Mouse (Mus musculus): ENCODE results near the gene Nop9. TPM values are rescaled to one million over a fixed set of nuclear protein-coding genes. Genes with fewer than 3 reads are reported as not detected.

The Nop9 gene
- total RNA-seq, 2 experiments from 2014 or later = 3.7 to 11.3 TPM

- ATAC-seq (replicated peaks; ENCODE audit: low FRiP score, poor library complexity, severe bottlenecking) = no peak
Measured at GRCm38 (mm10) chr14:55726261-55726660, 19.2 kb upstream of the Nop9 start.

GRCm38 (mm10) chr14:55727889-55728685 lies 17.4 kb upstream of the Nop9 start:
- ATAC-seq (replicated peaks; ENCODE audit: low FRiP score, poor library complexity, severe bottlenecking) = no peak

DNA sequence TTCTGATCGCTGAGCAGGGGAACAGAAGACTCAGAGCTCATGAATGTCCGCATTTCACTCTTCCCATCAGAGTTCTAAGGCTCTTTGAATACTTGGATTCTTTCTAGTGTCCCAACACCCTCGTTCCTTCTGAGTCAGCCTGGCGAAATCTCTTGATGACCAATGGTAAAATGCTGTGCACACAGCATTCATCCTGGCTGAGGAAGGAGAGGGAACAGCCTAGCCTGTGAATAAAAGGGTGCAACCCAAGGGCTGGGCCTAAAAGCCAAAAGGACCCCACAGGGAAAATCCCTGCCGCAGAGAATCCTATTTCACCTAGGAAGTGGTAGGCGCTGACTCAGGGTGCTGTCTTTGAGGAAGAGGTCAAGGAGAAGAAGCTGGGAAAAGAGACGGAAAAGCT lies 15.4 kb upstream of the Nop9 start:
- ATAC-seq (replicated peaks; ENCODE audit: low FRiP score, poor library complexity, severe bottlenecking) = no peak

DNA sequence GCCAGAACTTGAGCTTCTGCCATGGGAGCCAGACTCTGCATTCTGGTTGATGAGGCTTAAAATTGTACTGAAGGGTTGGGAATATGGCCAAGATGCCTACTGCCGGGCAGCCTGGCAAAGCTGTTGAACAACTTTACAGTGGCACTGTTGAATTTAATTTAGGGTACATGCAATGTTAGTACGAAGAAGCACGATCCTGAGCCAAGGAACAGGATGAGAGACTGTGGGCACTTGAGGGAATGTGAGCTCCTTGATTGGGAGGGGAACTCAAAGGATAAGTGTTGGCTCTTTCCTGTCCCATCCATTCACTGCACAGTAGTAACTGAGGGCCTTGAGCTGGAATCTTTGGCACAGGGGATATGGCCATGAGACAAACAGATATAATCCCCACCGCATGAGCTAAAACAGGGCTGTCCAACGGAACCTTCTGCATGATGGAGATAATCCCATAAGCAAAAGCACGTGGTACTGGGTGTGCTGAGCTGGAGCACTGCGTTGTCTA lies 14.9 kb upstream of the Nop9 start:
- ATAC-seq (replicated peaks; ENCODE audit: low FRiP score, poor library complexity, severe bottlenecking) = no peak

DNA sequence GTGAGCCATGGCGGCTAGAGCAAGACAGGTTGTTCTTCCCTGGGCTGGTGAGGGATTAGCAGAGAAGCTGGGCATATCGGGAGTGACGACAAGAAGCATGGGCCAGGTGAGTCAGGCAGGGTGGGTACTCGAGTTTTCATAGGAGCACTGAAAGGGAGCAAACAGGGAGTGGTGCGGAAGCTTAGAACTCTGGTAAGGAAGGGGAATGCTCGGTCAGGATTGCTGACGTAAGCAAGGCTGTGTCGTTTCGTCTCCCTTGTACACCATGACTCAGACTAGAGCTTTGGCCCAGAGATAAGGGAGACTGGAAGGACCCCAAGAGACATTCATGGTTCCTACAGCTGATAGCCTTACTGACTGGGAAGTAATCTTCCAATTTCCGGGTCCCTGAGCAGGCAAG lies 11.6 kb upstream of the Nop9 start:
- ATAC-seq (replicated peaks; ENCODE audit: low FRiP score, poor library complexity, severe bottlenecking) = no peak

GRCm38 (mm10) chr14:55734869-55735268 lies 10.6 kb upstream of the Nop9 start:
- ATAC-seq (replicated peaks; ENCODE audit: low FRiP score, poor library complexity, severe bottlenecking) = no peak

- ATAC-seq (replicated peaks; ENCODE audit: low FRiP score, poor library complexity, severe bottlenecking) = no peak
Measured at GRCm38 (mm10) chr14:55735334-55735733, 10.2 kb upstream of the Nop9 start.

- no peak for ATAC-seq (replicated peaks; ENCODE audit: low FRiP score, poor library complexity, severe bottlenecking)
Measured at GRCm38 (mm10) chr14:55735758-55736157, 9.7 kb upstream of the Nop9 start.

DNA sequence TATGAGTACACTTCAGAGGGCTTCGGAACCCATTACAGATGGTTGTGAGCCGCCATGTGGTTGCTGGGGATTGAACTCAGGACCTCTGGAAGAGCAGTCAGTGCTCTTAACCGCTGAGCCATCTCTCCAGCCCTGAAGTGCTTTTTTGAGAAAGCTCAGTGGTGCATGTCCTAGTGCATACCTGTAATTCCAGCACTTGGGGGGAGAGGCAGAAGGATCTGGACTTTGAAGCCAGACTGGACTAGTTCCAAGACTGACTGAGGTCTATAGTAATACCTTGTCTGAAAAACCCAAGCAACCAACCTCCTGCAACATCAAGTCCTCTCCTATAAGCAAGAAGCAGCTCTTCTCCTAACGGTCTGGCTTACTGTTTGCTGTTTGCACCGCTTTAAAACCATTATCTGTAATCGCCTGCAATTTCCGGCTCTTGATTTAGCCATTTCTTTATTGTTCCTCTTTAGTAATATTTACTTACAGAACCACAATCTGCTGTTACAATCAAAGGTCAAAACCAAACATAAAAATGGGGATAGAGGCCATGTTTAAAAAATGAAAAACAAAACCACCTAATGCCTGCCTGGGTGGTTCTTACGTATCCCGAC lies 8.3 kb upstream of the Nop9 start:
- ATAC-seq (replicated peaks; ENCODE audit: low FRiP score, poor library complexity, severe bottlenecking) = no peak

- peak; percentile 67 for ATAC-seq (replicated peaks; ENCODE audit: low FRiP score, poor library complexity, severe bottlenecking)
Measured at GRCm38 (mm10) chr14:55743711-55744110, 1.8 kb upstream of the Nop9 start.

DNA sequence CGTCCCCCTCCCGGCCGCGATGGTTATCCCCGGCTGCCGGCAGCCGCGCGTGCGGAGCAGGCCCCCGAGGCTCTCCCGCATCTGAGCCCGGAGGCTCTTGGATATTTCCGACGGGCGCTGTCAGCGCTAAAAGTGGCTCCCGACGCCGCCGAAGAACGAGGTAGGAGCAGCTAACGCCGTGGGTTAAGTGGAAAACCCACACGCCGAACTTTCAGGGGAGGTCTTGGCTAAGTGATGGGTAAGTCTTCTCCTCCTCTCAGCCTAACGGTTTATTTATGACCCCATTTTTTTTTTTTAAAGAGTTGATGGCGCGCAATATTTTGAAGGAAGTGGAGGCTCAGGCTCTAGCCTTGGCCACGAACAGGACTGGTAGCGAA lies 356 bp downstream of the Nop9 start:
- 0 out of 2 replicates have a peak, but pooled peaks have one; percentile 6 for ATAC-seq (replicated peaks; ENCODE audit: low FRiP score, poor library complexity, severe bottlenecking)

- no peak for ATAC-seq (replicated peaks; ENCODE audit: low FRiP score, poor library complexity, severe bottlenecking)
Measured at GRCm38 (mm10) chr14:55747051-55747847, 1.8 kb downstream of the Nop9 start.

DNA sequence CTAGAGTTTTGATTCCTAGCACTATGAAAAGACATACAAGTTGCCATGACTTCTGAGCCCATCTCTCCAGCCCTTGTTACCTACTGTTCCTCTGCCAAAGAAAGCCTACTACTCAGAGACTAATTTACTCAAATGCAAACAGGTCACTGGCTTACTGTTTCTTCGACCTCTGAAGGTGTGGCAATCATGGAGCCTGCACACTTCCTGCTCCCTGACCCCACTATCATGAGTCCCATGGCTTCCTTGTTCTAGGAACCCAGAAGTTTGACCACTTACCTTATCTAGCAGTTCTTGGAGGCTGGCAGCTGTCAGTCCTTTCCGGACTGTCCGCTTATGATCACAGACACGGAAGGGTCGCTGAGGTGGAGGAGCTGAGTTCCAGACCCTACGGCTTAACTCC lies 12.1 kb downstream of the Nop9 start:
- ATAC-seq (replicated peaks; ENCODE audit: low FRiP score, poor library complexity, severe bottlenecking) = no peak

DNA sequence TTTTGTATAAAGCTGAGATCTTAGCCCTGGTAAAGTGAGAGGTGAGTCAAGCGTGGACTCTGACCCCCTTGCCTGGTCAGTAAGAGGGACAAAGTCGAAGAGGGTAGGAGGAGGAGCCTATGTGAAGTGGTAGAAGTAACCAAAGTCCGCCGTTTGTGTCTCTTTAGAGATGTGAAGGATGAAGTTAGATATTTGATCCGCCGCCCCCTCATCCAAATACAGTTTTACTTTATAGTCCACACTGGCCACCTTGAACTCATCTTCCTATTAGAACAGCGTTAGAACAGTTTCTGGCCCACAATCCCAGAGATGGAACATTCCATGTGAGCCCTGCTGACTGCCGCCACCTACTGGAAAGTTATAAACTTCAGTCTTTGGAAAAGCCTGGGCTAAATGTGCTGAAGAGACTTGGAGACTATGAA lies 12.9 kb downstream of the Nop9 start, which contains the start of gene Cideb:
Gene Cideb, minus strand, starts transcription at position 96 of the 422 bp plus-strand sequence.
- ATAC-seq (replicated peaks; ENCODE audit: low FRiP score, poor library complexity, severe bottlenecking) = no peak

- peak; percentile 50; the same call in 1 of the 2 replicates for ATAC-seq (replicated peaks; ENCODE audit: low FRiP score, poor library complexity, severe bottlenecking)
Measured at GRCm38 (mm10) chr14:55760156-55760555, 14.7 kb downstream of the Nop9 start.

GRCm38 (mm10) chr14:55761163-55761562 lies 15.7 kb downstream of the Nop9 start, which contains the start of gene Ltb4r2:
TSS of gene Ltb4r2 (plus strand) at chr14:55761428.
- ATAC-seq (replicated peaks; ENCODE audit: low FRiP score, poor library complexity, severe bottlenecking) = no peak

DNA sequence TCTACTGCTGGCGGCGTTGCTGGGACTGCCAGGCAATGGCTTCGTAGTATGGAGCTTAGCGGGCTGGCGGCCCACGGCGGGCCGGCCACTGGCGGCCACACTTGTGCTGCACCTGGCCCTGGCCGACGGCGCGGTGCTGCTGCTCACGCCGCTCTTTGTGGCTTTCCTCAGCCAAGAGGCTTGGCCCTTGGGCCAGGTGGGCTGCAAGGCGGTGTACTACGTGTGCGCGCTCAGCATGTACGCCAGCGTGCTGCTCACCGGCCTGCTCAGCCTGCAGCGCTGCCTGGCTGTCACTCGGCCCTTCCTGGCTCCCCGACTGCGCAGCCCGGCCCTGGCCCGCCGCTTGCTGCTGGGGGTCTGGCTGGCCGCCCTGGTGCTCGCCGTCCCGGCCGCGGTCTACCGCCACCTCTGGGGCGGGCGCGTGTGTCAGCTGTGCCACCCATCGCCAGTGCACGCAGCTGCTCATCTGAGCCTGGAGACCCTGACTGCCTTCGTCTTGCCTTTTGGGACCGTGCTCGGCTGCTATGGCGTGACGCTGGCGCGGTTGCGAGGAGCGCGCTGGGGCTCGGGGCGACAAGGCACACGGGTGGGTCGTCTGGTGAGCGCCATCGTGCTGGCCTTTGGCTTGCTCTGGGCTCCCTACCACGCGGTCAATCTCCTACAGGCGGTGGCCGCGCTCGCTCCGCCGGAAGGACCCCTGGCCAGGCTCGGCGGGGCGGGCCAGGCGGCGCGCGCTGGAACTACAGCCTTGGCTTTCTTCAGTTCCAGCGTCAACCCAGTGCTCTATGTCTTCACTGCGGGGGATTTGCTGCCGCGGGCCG lies 16.7 kb downstream of the Nop9 start:
- no peak for ATAC-seq (replicated peaks; ENCODE audit: low FRiP score, poor library complexity, severe bottlenecking)

DNA sequence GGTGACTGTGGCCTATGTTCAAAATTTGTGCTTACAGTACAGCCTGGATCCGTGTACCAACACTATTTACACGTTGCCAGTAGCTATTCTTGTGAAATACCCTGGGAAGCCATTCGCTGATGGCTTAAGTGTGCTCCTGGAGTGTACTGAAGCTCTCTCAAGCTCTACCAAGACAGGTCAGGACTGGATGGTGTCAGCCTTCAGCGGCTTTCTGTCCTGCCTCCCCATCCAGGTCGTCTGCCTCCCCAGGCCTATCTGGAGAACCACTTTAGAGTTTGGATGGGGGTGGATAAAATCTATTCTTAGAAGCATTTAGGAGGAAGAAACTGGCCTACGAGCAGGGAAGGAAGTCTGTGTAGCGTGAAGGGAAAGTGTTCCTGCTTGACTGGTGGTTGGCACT lies 17.7 kb downstream of the Nop9 start:
- ATAC-seq (replicated peaks; ENCODE audit: low FRiP score, poor library complexity, severe bottlenecking) = no peak

GRCm38 (mm10) chr14:55765696-55766095 lies 20.2 kb downstream of the Nop9 start, which contains the start of gene Ltb4r1:
TSS of gene Ltb4r1 (plus strand) at chr14:55765962.
- no peak for ATAC-seq (replicated peaks; ENCODE audit: low FRiP score, poor library complexity, severe bottlenecking)
